ENCODE assay signal across 8 mouse cellular contexts in the genomic region with DNA sequence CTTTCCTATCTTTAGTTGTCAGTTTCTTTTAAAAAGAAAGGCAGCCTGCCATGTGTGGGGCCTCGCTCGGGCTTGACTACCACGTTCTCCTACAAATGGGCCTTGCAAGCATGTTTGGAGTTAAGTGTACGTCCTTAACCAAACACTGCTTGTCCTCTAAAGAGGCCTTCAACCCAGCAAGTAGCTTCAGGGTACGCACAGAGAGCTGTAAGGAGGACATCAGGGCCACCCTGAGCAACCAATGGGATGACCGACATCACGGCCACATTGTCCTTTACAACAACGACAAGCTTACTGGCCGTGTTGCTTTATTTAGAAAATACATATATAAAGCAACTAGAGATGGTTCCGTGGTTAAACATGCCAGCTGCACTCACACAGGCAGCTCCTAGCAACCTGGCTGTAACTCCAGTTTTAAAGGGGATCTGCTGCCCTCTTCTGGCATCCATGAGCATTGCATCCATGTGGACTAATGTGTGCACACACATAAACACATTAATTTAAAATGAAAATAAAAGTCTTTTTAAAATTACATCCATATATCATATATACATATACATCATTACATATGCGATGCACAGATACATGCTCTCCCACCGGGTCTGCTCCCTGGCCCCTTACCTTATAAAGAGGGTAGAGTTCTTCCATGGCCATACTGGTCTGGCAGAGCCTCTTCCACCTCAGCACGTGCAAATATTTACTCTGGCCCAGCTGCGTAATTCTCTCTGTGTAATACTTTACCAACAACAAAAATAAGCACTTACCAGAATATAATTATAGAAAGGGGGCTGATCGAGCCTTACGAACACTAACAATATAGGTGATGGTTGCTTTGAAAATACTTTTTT. TPM values are rescaled to one million over a fixed set of nuclear protein-coding genes. Genes with fewer than 3 reads are reported as not detected.
DNase-seq lines count a peak whose midpoint lies in the region; ATAC-seq lines count a peak whose summit lies in the region.

No protein-coding gene starts in this region.

- peaks cover 12% of the 10 kb centered on the region for H3K4me1 ChIP-seq in forebrain, embryonic 16.5 days (replicated peaks; ENCODE audit: control insufficient read depth, insufficient read depth, low read length)
- H3K4me1 ChIP-seq in hindbrain, embryonic 10.5 days (replicated peaks) = peaks cover 16% of the 10 kb centered on the region

- peaks cover 6% of the 10 kb centered on the region; the same call in 1 of the 2 replicates for H3K27me3 ChIP-seq in forebrain, embryonic 16.5 days (replicated peaks; ENCODE audit: control insufficient read depth, insufficient read depth, low read length)
- H3K27me3 ChIP-seq in hindbrain, embryonic 10.5 days (ENCODE audit: insufficient read depth, poor library complexity, severe bottlenecking) = peaks cover 29% of the 10 kb centered on the region

- H3K4me2 ChIP-seq in forebrain, embryonic 16.5 days (ENCODE audit: low read length) = no peak overlapping the region

- peak; percentile 86 for DNase-seq in MN1 (ENCODE audit: low spot score)
- peak; percentile 83 for DNase-seq in cerebellum, adult 11 months
- DNase-seq in hindbrain, embryonic 10.5 days (ENCODE audit: low spot score) = peak; percentile 83
- DNase-seq in layer of hippocampus, postnatal 36 days = peak; percentile 80 to 85
- DNase-seq in right cerebral cortex, adult 2 months (ENCODE audit: low spot score in 2 of 2) = peak; percentile 93 to 94
- peak; percentile 52 for DNase-seq in urinary bladder, postnatal 10 days (ENCODE audit: low spot score)

- H3K9me3 ChIP-seq in forebrain, embryonic 16.5 days (ENCODE audit: control insufficient read depth, low read length) = no peaks in the 10 kb centered on the region
- H3K9me3 ChIP-seq in hindbrain, embryonic 10.5 days = peaks cover 5% of the 10 kb centered on the region; the same call in 1 of the 2 replicates

- H3K4me3 ChIP-seq in forebrain, embryonic 16.5 days (replicated peaks; ENCODE audit: low read length) = no peak overlapping the region
- H3K4me3 ChIP-seq in hindbrain, embryonic 10.5 days = no peak overlapping the region

- 42% methylated on average over 16 of the region's 16 CpGs for WGBS in forebrain, embryonic 16.5 days
- 47% methylated on average over 16 of the region's 16 CpGs for WGBS in hindbrain, embryonic 10.5 days

- ATAC-seq in forebrain, embryonic 16.5 days = peak; percentile 62
- ATAC-seq in megakaryocyte, adult 5-6 weeks (ENCODE audit: poor library complexity, severe bottlenecking) = peak; percentile 88

- H3K9ac ChIP-seq in forebrain, embryonic 16.5 days (replicated peaks; ENCODE audit: low read depth, low read length) = no peak overlapping the region

- H3K36me3 ChIP-seq in forebrain, embryonic 16.5 days (ENCODE audit: control insufficient read depth, insufficient read depth) = no peaks in the 10 kb centered on the region
- H3K36me3 ChIP-seq in hindbrain, embryonic 10.5 days = no peaks in the 10 kb centered on the region

- no peak overlapping the region for H3K27ac ChIP-seq in forebrain, embryonic 16.5 days (ENCODE audit: low read length)
- no peak overlapping the region for H3K27ac ChIP-seq in hindbrain, embryonic 10.5 days

RNA-seq across cellular contexts. Expression of a gene that starts 33.7 kb away (rescaled TPM):
- polyA plus RNA-seq in forebrain, embryonic 16.5 days (2015; fragmentation: Nextera tagmentation; extraction: Ambion mirVana) = 0.34 and 0.44 TPM in 2 replicates
- 0.51 and 0.56 TPM in 2 replicates for polyA plus RNA-seq in hindbrain, embryonic 10.5 days (2016; fragmentation: Nextera tagmentation; extraction: Ambion mirVana)
- under 1 TPM; 0.78 to 0.80 TPM for total RNA-seq in layer of hippocampus, postnatal 36 days (2021)
- total RNA-seq in megakaryocyte, adult 5-6 weeks (2015) = 0.09 TPM in 1 of 2 replicates, not detected in the other
- total RNA-seq in megakaryocyte, adult 5-6 weeks (2017) = 0.12 and 0.37 TPM in 2 replicates
